Mouse (Mus musculus): ENCODE measurements around the gene Amz2.

Amz2 gene

DNA sequence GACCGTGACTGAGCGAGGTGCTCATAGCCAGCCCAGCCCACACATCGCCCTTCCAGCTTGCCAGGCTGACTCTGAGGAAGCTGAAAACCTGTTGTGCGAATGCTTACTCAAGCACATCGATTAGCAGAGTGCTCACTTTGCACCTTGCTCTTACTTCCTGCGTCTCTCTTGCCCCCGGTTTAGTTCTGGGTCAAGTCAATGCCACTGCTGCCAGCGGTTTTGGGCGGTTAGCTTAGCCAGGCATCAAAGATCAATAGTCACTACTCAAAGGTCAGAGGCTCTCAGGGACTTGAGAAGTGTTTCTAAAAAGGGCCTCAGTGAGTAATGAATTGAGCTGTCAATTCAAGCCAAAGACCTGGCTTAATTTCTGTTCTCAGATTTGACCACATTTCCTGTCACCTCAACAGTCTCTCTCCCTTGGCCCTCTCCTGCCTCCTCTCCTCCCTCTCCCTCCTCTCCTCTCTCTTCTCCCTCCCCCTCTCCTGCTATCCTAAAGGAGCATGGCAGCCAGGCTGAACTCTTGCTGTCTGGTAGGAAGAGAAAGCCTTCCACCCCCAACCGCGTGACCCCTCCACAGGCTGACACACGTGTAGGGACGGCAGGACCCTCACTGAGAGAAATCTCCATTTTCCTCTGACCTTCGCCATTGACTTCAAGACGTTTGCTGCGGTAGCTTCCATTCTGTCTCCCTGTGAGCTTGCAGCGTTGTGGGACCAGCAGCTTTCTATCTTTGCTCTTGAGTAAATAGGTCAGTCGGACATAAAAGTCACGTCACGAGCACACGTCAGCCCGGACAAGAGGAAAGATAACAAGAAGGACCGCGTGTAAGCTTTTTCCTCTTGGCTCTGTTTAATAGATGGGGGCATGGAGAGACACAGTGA, 69.4 kb downstream of the Amz2 start:
- DNase-seq (ENCODE audit: low spot score): peak; percentile 47

DNA sequence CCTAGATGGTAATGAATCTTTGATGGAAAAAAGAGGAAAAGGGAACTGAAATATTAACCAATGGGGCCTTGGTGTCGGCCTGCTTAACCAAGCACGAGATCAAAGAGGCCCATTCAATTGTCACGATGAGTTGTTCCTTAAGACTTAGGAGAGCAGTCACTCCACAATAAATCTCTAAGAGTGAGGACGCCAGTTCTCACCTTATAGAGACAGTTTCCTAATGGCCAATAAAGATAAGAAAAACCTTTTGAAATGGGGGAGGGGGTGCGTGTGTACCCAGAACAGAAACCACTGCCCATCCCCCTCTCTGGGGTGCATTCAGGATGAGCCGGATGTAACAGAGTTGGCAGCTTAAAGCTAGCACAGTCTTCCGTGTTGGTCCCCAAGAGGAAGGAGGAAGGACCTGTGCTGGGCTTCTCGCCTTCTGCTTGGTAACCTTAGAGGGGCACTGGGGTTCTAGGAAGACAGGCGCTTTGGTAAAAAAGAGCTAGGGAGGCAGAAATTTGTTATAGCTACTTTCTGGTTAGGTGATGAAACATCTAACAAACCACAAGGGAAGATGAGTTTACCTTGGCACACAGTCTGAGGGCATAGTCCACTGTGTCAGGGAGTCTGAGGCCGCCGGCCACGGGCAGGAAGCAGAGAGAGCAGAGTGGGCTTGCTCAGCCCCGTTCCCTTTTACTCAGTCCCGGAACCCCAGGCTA, 70.2 kb downstream of the Amz2 start:
- DNase-seq (ENCODE audit: low spot score): no peak

GRCm38 (mm10) chr11:109496475-109496993, 70.8 kb downstream of the Amz2 start:
- DNase-seq (ENCODE audit: low spot score): no peak

DNA sequence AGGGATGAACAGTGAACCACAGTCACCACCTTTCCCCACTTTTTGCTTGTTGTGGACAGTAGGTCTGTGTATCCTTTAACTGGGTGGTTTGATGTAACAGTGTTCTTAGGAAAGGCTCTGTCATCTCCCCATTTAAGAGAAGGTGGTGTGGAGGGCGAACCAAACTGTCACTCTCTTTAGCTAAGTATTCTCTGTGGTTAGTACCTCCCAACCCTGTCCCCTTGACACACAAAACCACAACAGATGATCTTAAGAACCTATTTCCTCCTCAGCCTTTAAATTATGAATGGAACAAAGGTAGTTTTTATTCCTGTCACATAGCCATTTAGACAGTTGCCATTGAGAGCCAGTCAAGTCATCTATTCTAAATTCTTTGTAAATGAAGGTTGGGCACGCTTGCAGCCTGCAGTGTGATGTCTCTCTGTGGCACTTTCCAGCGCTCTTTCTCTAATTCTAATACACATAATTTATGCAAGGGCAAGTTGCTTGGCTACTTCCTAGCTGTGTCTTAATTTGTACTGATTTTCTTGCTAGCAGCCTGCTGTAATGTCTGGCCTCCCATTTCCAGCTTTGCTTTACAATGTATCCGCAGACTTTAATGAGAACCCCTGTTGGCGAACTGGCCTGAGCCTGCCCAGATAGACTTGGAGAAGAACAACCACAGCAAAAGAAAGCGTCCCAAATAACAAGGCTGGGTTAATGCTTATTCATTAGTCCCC, 71.4 kb downstream of the Amz2 start:
- no peak for DNase-seq (ENCODE audit: low spot score)

- no peak for DNase-seq (ENCODE audit: low spot score)
Observed at GRCm38 (mm10) chr11:109497990-109498389, 72.2 kb downstream of the Amz2 start.

DNA sequence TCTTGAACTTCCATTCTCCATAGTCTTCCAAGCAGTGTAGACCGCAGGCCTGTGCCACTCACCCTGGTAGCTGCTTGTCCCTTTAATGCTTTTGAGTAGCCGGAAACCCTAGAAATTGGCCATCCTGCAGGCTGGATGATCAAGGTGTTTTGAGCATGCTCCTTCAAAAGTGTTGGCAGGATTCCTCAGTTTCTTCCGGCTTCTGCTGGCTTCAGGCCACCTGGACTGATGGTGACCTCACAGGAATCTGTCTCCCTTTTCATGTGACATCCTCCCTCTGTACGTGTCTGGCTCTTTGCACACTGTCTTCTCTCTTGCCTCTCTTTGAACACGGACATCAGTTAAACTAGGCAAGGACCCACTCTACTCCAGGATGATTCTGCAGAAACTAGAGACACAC, 74.5 kb downstream of the Amz2 start:
- DNase-seq (ENCODE audit: low spot score): no peak

All from embryo, embryonic 10 days (tissue).